Mouse (Mus musculus) left cerebral cortex, postnatal 10 days (tissue): ENCODE measurements at regions not wholly inside any gene's neighbourhood (a gene's known extent, or its start where the extent isn't known, plus 50 kb on each side); places are given as distances from the start of the nearest gene placed in this dataset.
"Not testable (repeated sequence)": the region's sequence is repeated elsewhere in the genome, so short reads cannot be mapped to it uniquely, and the experiment has no call there.

Source experiments
- DNase-seq, 2 experiments: peaks; one replicate each; pipeline ENCODE4 v3.0.0; 2021 to 2022; ENCODE audit warnings: low spot score in 2 of 2, mixed read lengths in 1 of 2; ENCODE audit errors: extremely low spot score in 1 of 2
- intact Hi-C: fragments of 180-260 bp; cut with DNase I; formaldehyde crosslinking; loops from one replicate; pipeline ENCODE4 v1.15.1; 2025

GRCm38 (mm10) chr2:92664939-92665338 is 65.4 kb downstream of the Chst1 start:
- intact Hi-C loops, result no loop called here
- no peak for DNase-seq

- no peak for DNase-seq
- intact Hi-C loops, result no loop called here
These were observed 67.7 kb downstream of the Chst1 start for GRCm38 (mm10) chr2:92667192-92667591.

- no peak for DNase-seq
- intact Hi-C loops, result no loop called here
These were observed 68.2 kb downstream of the Chst1 start for GRCm38 (mm10) chr2:92667756-92668155.

GRCm38 (mm10) chr2:92669431-92670081 is 70.0 kb downstream of the Chst1 start:
- intact Hi-C loops, result not testable (repeated sequence)

GRCm38 (mm10) chr2:92671586-92671985 is 72.1 kb downstream of the Chst1 start:
- intact Hi-C loops, result no loop called here
- DNase-seq, result peak in 1 of 2 experiments; percentile 40

More at GRCm38 (mm10) chr2:92669431-92670081, 70.0 kb downstream of the Chst1 start:
- DNase-seq, result not testable (repeated sequence)

GRCm38 (mm10) chr2:92672106-92672505 is 72.6 kb downstream of the Chst1 start:
- DNase-seq, result no peak
- intact Hi-C loops, result no loop called here

- intact Hi-C loops, result no loop called here
- no peak for DNase-seq
These were observed 73.7 kb downstream of the Chst1 start for GRCm38 (mm10) chr2:92673064-92673813.

GRCm38 (mm10) chr2:92673931-92674330 is 74.4 kb downstream of the Chst1 start:
- no peak for DNase-seq
- intact Hi-C loops, result no loop called here

- intact Hi-C loops, result no loop called here
- DNase-seq, result peak; percentile 49 to 59
These were observed 75.7 kb downstream of the Chst1 start for GRCm38 (mm10) chr2:92675247-92675646.

GRCm38 (mm10) chr2:92678276-92678930 is 78.9 kb downstream of the Chst1 start:
- no peak for DNase-seq
- intact Hi-C loops, result no loop called here

GRCm38 (mm10) chr2:92678999-92679704 is 79.6 kb downstream of the Chst1 start:
- intact Hi-C loops, result no loop called here
- no peak for DNase-seq

- intact Hi-C loops, result no loop called here
- no peak for DNase-seq
These were observed 82.7 kb downstream of the Chst1 start for GRCm38 (mm10) chr2:92682256-92682655.

GRCm38 (mm10) chr2:92687702-92688101 is 88.2 kb downstream of the Chst1 start:
- no peak for DNase-seq

GRCm38 (mm10) chr2:92689203-92689602 is 89.7 kb downstream of the Chst1 start:
- peak; percentile 60 to 76 for DNase-seq
- intact Hi-C loops, result no loop called here

More at GRCm38 (mm10) chr2:92687702-92688101, 88.2 kb downstream of the Chst1 start:
- intact Hi-C loops, result no loop called here

GRCm38 (mm10) chr2:92690304-92690703 is 90.8 kb downstream of the Chst1 start:
- DNase-seq, result no peak
- intact Hi-C loops, result loop anchor here (5.0 to 10.0 kb wide), 3 partner anchors 83 to 206 kb away; no protein-coding TSS in a partner anchor

GRCm38 (mm10) chr2:92691438-92691837 is 91.9 kb downstream of the Chst1 start:
- DNase-seq, result no peak
- intact Hi-C loops, result loop anchor here (5.0 to 10.0 kb wide), 3 partner anchors 84 to 207 kb away; no protein-coding TSS in a partner anchor

- peak; percentile 53 to 56 for DNase-seq
- intact Hi-C loops, result loop anchor here (5.0 to 10.0 kb wide), 3 partner anchors 85 to 208 kb away; no protein-coding TSS in a partner anchor
These were observed 93.1 kb downstream of the Chst1 start for GRCm38 (mm10) chr2:92692623-92693022.

GRCm38 (mm10) chr2:92693024-92693423 is 93.5 kb downstream of the Chst1 start:
- intact Hi-C loops, result loop anchor here (5.0 to 10.0 kb wide), 3 partner anchors 86 to 208 kb away; no protein-coding TSS in a partner anchor
- DNase-seq, result no peak

- no peak for DNase-seq
- intact Hi-C loops, result loop anchor here (5.0 to 10.0 kb wide), 3 partner anchors 87 to 210 kb away; no protein-coding TSS in a partner anchor
These were observed 95.3 kb downstream of the Chst1 start for GRCm38 (mm10) chr2:92694797-92695196.
